Mouse (Mus musculus): ENCODE measurements around the gene Kcnd3.

- TF ChIP-seq CTCF (IDR thresholded peaks at IDR 0.05; ENCODE audit: extremely low read depth, insufficient read depth, low read length): no peak
- no peak for TF ChIP-seq POLR2A (IDR thresholded peaks at IDR 0.05; ENCODE audit: extremely low read depth, insufficient read depth, low read length)
These were observed 262.1 kb downstream of the Kcnd3 start for GRCm38 (mm10) chr3:105714091-105714819.
